Mouse (Mus musculus): ENCODE results near the gene Srpk2. TPM values are rescaled to one million over a fixed set of nuclear protein-coding genes. Genes with fewer than 3 reads are reported as not detected.

The Srpk2 gene
- polyA plus RNA-seq, 1 experiment: 33.0 TPM

DNA sequence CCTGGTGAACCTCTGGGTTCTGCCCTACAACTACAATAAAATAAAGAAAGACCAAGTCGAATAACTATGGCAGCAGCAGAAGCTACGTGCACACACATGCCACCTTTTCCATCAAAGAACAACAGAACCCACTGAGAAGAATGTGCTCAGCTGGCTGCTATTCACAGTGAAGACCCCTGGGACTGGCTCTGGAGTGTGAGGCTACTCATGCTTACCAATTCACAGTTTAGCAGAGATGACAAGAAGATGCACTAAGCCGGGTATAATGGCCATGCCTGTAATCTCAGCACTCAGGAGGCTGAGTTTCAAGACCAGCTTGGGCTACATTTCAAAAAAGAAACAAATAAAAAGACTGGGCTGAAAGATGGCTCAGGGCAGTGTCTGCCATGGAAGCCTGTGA, 167.5 kb downstream of the Srpk2 start:
- no peak overlapping the region for H3K27ac ChIP-seq (ENCODE audit: insufficient read depth, low read depth, low read length)
- H3K4me1 ChIP-seq (ENCODE audit: control insufficient read depth, insufficient read depth, low read length): peaks cover 20% of the 10 kb centered on the region
- no peak overlapping the region for H3K4me3 ChIP-seq (ENCODE audit: insufficient read depth, low read length)
- TF ChIP-seq CTCF (IDR thresholded peaks at IDR 0.05; ENCODE audit: low read depth, low read length) (no peak), POLR2A (IDR thresholded peaks at IDR 0.05; ENCODE audit: borderline replicate concordance, low read depth, low read length) (no peak)

- no peak for TF ChIP-seq CTCF (IDR thresholded peaks at IDR 0.05; ENCODE audit: low read depth, low read length)
- TF ChIP-seq POLR2A (IDR thresholded peaks at IDR 0.05; ENCODE audit: borderline replicate concordance, low read depth, low read length): no peak
- Histone ChIP-seq H3K27ac (ENCODE audit: insufficient read depth, low read depth, low read length) (no peak overlapping the region), H3K4me1 (ENCODE audit: control insufficient read depth, insufficient read depth, low read length) (peaks cover 16% of the 10 kb centered on the region), H3K4me3 (ENCODE audit: insufficient read depth, low read length) (no peak overlapping the region)
These were observed 169.4 kb downstream of the Srpk2 start for GRCm38 (mm10) chr5:23515038-23515437.

DNA sequence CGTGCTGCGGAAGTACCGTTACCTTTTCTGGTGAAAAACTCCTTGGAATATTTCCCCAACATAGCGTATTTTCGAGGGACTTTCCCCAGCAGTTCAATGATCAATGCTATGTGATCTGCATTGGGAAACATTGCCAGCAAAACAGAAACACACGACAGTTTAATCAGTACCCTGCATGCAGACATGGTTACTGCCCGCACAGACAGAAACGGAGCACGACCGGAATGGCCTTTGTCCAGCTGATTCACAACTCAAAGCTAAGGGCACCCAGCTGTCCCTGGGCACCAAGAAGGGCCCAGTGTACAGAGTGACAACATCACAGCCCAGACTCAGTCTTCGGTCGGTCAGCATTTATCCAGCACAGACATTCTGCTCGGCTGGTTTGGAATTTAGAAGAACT, 170.9 kb downstream of the Srpk2 start:
- H3K4me1 ChIP-seq (ENCODE audit: control insufficient read depth, insufficient read depth, low read length): peaks cover under 1% of the 10 kb centered on the region
- TF ChIP-seq CTCF (IDR thresholded peaks at IDR 0.05; ENCODE audit: low read depth, low read length) (no peak), POLR2A (IDR thresholded peaks at IDR 0.05; ENCODE audit: borderline replicate concordance, low read depth, low read length) (no peak)

GRCm38 (mm10) chr5:23512556-23512955, 171.9 kb downstream of the Srpk2 start:
- TF ChIP-seq CTCF (IDR thresholded peaks at IDR 0.05; ENCODE audit: low read depth, low read length) (no peak), POLR2A (IDR thresholded peaks at IDR 0.05; ENCODE audit: borderline replicate concordance, low read depth, low read length) (no peak)
- Histone ChIP-seq H3K4me1 (ENCODE audit: control insufficient read depth, insufficient read depth, low read length) (no peaks in the 10 kb centered on the region), H3K27ac (ENCODE audit: insufficient read depth, low read depth, low read length) (no peak overlapping the region), H3K4me3 (ENCODE audit: insufficient read depth, low read length) (no peak overlapping the region)

More for the DNA sequence above, 170.9 kb downstream of the Srpk2 start:
- H3K4me3 ChIP-seq (ENCODE audit: insufficient read depth, low read length): no peak overlapping the region
- H3K27ac ChIP-seq (ENCODE audit: insufficient read depth, low read depth, low read length): no peak overlapping the region

GRCm38 (mm10) chr5:23511456-23511855, 173.0 kb downstream of the Srpk2 start:
- Histone ChIP-seq H3K4me3 (ENCODE audit: insufficient read depth, low read length) (no peak overlapping the region), H3K4me1 (ENCODE audit: control insufficient read depth, insufficient read depth, low read length) (no peaks in the 10 kb centered on the region), H3K27ac (ENCODE audit: insufficient read depth, low read depth, low read length) (no peak overlapping the region)
- TF ChIP-seq POLR2A (IDR thresholded peaks at IDR 0.05; ENCODE audit: borderline replicate concordance, low read depth, low read length) (no peak), CTCF (IDR thresholded peaks at IDR 0.05; ENCODE audit: low read depth, low read length) (no peak)

GRCm38 (mm10) chr5:23508630-23509029, 175.8 kb downstream of the Srpk2 start:
- Histone ChIP-seq H3K27ac (ENCODE audit: insufficient read depth, low read depth, low read length) (no peak overlapping the region), H3K4me3 (ENCODE audit: insufficient read depth, low read length) (no peak overlapping the region), H3K4me1 (ENCODE audit: control insufficient read depth, insufficient read depth, low read length) (no peaks in the 10 kb centered on the region)
- TF ChIP-seq CTCF (IDR thresholded peaks at IDR 0.05; ENCODE audit: low read depth, low read length) (no peak), POLR2A (IDR thresholded peaks at IDR 0.05; ENCODE audit: borderline replicate concordance, low read depth, low read length) (no peak)

- no peaks in the 10 kb centered on the region for H3K4me1 ChIP-seq (ENCODE audit: control insufficient read depth, insufficient read depth, low read length)
- no peak overlapping the region for H3K27ac ChIP-seq (ENCODE audit: insufficient read depth, low read depth, low read length)
- TF ChIP-seq POLR2A (IDR thresholded peaks at IDR 0.05; ENCODE audit: borderline replicate concordance, low read depth, low read length) (no peak), CTCF (IDR thresholded peaks at IDR 0.05; ENCODE audit: low read depth, low read length) (no peak)
- no peak overlapping the region for H3K4me3 ChIP-seq (ENCODE audit: insufficient read depth, low read length)
These were observed 177.2 kb downstream of the Srpk2 start for GRCm38 (mm10) chr5:23507210-23507609.

DNA sequence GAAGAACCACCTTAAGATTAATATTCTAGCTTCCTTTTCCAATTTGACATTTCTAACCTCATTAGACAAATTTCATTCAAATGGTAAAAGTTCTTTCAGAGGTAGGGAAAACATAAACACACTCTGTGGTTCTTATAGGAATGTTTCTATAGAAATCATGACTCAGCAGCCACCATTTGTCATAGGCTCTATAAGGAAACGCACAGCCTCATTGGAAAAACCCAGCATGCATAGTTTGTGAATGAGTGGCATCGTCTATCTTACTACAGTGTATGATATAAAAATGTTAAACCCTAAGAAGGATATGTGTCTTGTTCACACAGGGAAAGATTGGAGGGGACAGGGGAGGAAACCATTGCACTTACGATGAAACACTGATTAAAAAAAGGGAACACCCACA, 178.8 kb downstream of the Srpk2 start:
- no peak overlapping the region for H3K4me3 ChIP-seq (ENCODE audit: insufficient read depth, low read length)
- no peak for TF ChIP-seq CTCF (IDR thresholded peaks at IDR 0.05; ENCODE audit: low read depth, low read length)
- no peaks in the 10 kb centered on the region for H3K4me1 ChIP-seq (ENCODE audit: control insufficient read depth, insufficient read depth, low read length)
- H3K27ac ChIP-seq (ENCODE audit: insufficient read depth, low read depth, low read length): no peak overlapping the region

DNA sequence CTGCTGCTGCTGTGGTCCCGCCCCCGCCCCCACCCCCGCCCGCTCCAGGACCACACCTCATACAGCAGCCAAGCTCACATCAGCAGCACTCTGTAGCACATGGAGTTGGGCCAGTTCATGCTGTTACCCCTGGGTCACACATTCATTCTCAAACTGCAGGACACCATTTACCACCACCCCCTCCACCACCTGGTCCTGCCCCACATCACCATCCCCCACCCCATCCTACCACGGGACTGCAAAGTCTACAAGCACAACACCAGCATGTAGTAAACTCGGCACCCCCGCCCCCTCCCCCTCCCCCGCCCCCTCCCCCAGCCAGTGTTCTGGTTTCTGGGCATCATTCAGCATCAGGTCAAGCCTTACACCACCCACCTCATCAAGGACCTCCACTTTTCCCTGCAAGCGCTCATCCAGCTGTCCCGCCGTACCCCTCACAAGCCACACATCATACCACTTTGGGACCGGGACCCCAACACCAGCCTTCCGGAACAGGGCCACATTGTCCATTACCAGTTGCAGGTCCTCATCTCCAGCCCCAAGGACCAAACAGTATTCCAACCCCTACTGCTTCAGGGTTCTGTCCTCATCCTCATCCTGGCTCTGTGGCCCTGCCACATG, 182.0 kb downstream of the Srpk2 start:
- Histone ChIP-seq H3K4me1 (ENCODE audit: control insufficient read depth, insufficient read depth, low read length) (no peaks in the 10 kb centered on the region), H3K27ac (ENCODE audit: insufficient read depth, low read depth, low read length) (no peak overlapping the region), H3K4me3 (ENCODE audit: insufficient read depth, low read length) (no peak overlapping the region)
- TF ChIP-seq CTCF (IDR thresholded peaks at IDR 0.05; ENCODE audit: low read depth, low read length) (no peak), POLR2A (IDR thresholded peaks at IDR 0.05; ENCODE audit: borderline replicate concordance, low read depth, low read length) (no peak)

- no peak overlapping the region for H3K4me3 ChIP-seq (ENCODE audit: insufficient read depth, low read length)
- no peaks in the 10 kb centered on the region for H3K4me1 ChIP-seq (ENCODE audit: control insufficient read depth, insufficient read depth, low read length)
- TF ChIP-seq POLR2A (IDR thresholded peaks at IDR 0.05; ENCODE audit: borderline replicate concordance, low read depth, low read length) (no peak), CTCF (IDR thresholded peaks at IDR 0.05; ENCODE audit: low read depth, low read length) (no peak)
- H3K27ac ChIP-seq (ENCODE audit: insufficient read depth, low read depth, low read length): no peak overlapping the region
These were observed 182.7 kb downstream of the Srpk2 start for GRCm38 (mm10) chr5:23501582-23502316.

All from bone marrow macrophage, adult 2 months (primary cell).